Mouse (Mus musculus): ENCODE measurements around the gene Fam219a.

DNA sequence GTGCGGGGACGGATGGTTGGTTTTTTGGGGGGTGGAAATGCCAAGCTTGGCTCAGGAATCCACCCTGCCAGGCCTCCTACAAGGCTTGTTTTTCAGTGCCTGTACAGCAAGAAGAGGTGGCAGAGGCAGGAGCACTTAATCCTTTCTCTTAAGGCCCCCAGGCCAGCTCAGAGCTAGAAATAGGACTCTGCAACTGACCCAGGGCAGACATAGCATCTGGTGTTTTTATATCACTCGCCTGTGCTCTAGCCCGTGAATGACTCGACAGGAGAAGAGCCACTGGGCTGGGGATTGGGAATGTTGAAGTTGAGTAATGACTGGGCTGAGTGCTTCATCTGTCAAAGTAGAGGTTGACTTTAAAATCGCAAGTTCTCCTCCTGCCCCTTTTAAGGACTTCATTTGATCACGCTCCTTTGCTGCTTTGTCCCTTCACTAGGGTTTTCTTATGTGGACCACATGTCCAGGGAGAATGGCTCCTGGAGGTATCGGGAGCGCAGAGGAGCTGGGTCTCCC, 91.6 kb downstream of the Fam219a start:
- TF ChIP-seq CTCF (IDR thresholded peaks at IDR 0.05; ENCODE audit: extremely low read depth, insufficient read length, insufficient replicate concordance, low read depth, low read length) (no peak), POLR2A (IDR thresholded peaks at IDR 0.05; ENCODE audit: low read depth, low read length) (no peak)
